Mouse (Mus musculus): ENCODE measurements around the gene Stk32c. TPM values are rescaled to one million over a fixed set of nuclear protein-coding genes. Genes with fewer than 3 reads are reported as not detected.

Stk32c gene
- polyA plus RNA-seq, 1 experiment from 2014 or later: 0.10 TPM

- Histone ChIP-seq H3K9me3 (no peaks in the 10 kb centered on the region), H3K9ac (no peak overlapping the region), H3K36me3 (no peaks in the 10 kb centered on the region), H3K27me3 (replicated peaks) (peaks cover 31% of the 10 kb centered on the region), H3K27ac (no peak overlapping the region), H3K4me2 (replicated peaks) (peak overlapping the region; percentile 100), H3K4me1 (replicated peaks) (peaks cover 14% of the 10 kb centered on the region), H3K4me3 (replicated peaks) (peak overlapping the region; percentile 71)
- 39% methylated on average over 7 of the region's 7 CpGs for WGBS
- no peak for ATAC-seq
Measured at GRCm38 (mm10) chr7:139187277-139187676, 25.8 kb downstream of the Stk32c start.

- Histone ChIP-seq H3K27ac (no peak overlapping the region), H3K4me1 (replicated peaks) (peaks cover 14% of the 10 kb centered on the region), H3K27me3 (replicated peaks) (peaks cover 31% of the 10 kb centered on the region), H3K9me3 (no peaks in the 10 kb centered on the region), H3K36me3 (no peaks in the 10 kb centered on the region), H3K4me3 (replicated peaks) (no peak overlapping the region), H3K9ac (no peak overlapping the region), H3K4me2 (replicated peaks) (no peak overlapping the region)
- WGBS: 71% methylated on average over 8 of the region's 8 CpGs
- no peak for ATAC-seq
Measured at GRCm38 (mm10) chr7:139186436-139186835, 26.7 kb downstream of the Stk32c start.

GRCm38 (mm10) chr7:139185971-139186370, 27.1 kb downstream of the Stk32c start:
- ATAC-seq: no peak
- Histone ChIP-seq H3K4me3 (replicated peaks) (no peak overlapping the region), H3K27ac (no peak overlapping the region), H3K9ac (no peak overlapping the region), H3K27me3 (replicated peaks) (peaks cover 31% of the 10 kb centered on the region), H3K4me1 (replicated peaks) (peaks cover 14% of the 10 kb centered on the region), H3K9me3 (no peaks in the 10 kb centered on the region), H3K4me2 (replicated peaks) (no peak overlapping the region), H3K36me3 (no peaks in the 10 kb centered on the region)
- 51% methylated on average over 5 of the region's 5 CpGs for WGBS

- no peak overlapping the region for H3K9ac ChIP-seq
Measured at GRCm38 (mm10) chr7:139184846-139185245, 28.3 kb downstream of the Stk32c start.

GRCm38 (mm10) chr7:139184396-139184795, 28.7 kb downstream of the Stk32c start:
- no peaks in the 10 kb centered on the region for H3K9me3 ChIP-seq
- H3K27ac ChIP-seq: no peak overlapping the region
- H3K4me1 ChIP-seq (replicated peaks): peaks cover 14% of the 10 kb centered on the region
- H3K4me2 ChIP-seq (replicated peaks): no peak overlapping the region
- ATAC-seq: no peak
- no peak overlapping the region for H3K4me3 ChIP-seq (replicated peaks)
- no peak overlapping the region for H3K9ac ChIP-seq
- peaks cover 31% of the 10 kb centered on the region for H3K27me3 ChIP-seq (replicated peaks)
- H3K36me3 ChIP-seq: no peaks in the 10 kb centered on the region
- WGBS: 72% methylated on average over 4 of the region's 4 CpGs

More at GRCm38 (mm10) chr7:139184846-139185245, 28.3 kb downstream of the Stk32c start:
- H3K4me3 ChIP-seq (replicated peaks): no peak overlapping the region
- peaks cover 31% of the 10 kb centered on the region for H3K27me3 ChIP-seq (replicated peaks)
- WGBS: 74% methylated on average over 7 of the region's 7 CpGs
- no peak overlapping the region for H3K4me2 ChIP-seq (replicated peaks)
- no peaks in the 10 kb centered on the region for H3K9me3 ChIP-seq
- peaks cover 14% of the 10 kb centered on the region for H3K4me1 ChIP-seq (replicated peaks)
- ATAC-seq: no peak
- no peaks in the 10 kb centered on the region for H3K36me3 ChIP-seq
- no peak overlapping the region for H3K27ac ChIP-seq

- no peak overlapping the region for H3K4me3 ChIP-seq (replicated peaks)
- no peak for ATAC-seq
- no peaks in the 10 kb centered on the region for H3K27me3 ChIP-seq (replicated peaks)
- H3K4me1 ChIP-seq (replicated peaks): no peaks in the 10 kb centered on the region
- H3K36me3 ChIP-seq: no peaks in the 10 kb centered on the region
- no peak overlapping the region for H3K4me2 ChIP-seq (replicated peaks)
- H3K27ac ChIP-seq: no peak overlapping the region
- H3K9me3 ChIP-seq: no peaks in the 10 kb centered on the region
- 88% methylated on average over 3 of the region's 3 CpGs for WGBS
- no peak overlapping the region for H3K9ac ChIP-seq
Measured at GRCm38 (mm10) chr7:139180058-139180457, 33.0 kb downstream of the Stk32c start.

- Histone ChIP-seq H3K27me3 (replicated peaks) (no peaks in the 10 kb centered on the region), H3K4me1 (replicated peaks) (no peaks in the 10 kb centered on the region), H3K27ac (no peak overlapping the region), H3K9me3 (no peaks in the 10 kb centered on the region), H3K4me3 (replicated peaks) (no peak overlapping the region), H3K9ac (no peak overlapping the region), H3K36me3 (no peaks in the 10 kb centered on the region), H3K4me2 (replicated peaks) (no peak overlapping the region)
- 75% methylated on average over 5 of the region's 5 CpGs for WGBS
- ATAC-seq: no peak
Measured at GRCm38 (mm10) chr7:139179299-139179698, 33.8 kb downstream of the Stk32c start.

- no peaks in the 10 kb centered on the region for H3K36me3 ChIP-seq
- WGBS: 50% methylated on average over 4 of the region's 4 CpGs
- no peaks in the 10 kb centered on the region for H3K27me3 ChIP-seq (replicated peaks)
- ATAC-seq: no peak
- H3K4me2 ChIP-seq (replicated peaks): no peak overlapping the region
- no peak overlapping the region for H3K4me3 ChIP-seq (replicated peaks)
- H3K9me3 ChIP-seq: no peaks in the 10 kb centered on the region
- no peak overlapping the region for H3K27ac ChIP-seq
- H3K9ac ChIP-seq: no peak overlapping the region
- no peaks in the 10 kb centered on the region for H3K4me1 ChIP-seq (replicated peaks)
Measured at GRCm38 (mm10) chr7:139169143-139169542, 44.0 kb downstream of the Stk32c start.

GRCm38 (mm10) chr7:139164410-139164809, 48.7 kb downstream of the Stk32c start:
- no peak overlapping the region for H3K4me3 ChIP-seq (replicated peaks)
- no peaks in the 10 kb centered on the region for H3K4me1 ChIP-seq (replicated peaks)
- ATAC-seq: no peak
- H3K4me2 ChIP-seq (replicated peaks): no peak overlapping the region
- no peaks in the 10 kb centered on the region for H3K36me3 ChIP-seq
- H3K9ac ChIP-seq: no peak overlapping the region
- H3K9me3 ChIP-seq: no peaks in the 10 kb centered on the region
- 0 out of 2 replicates have a peak, but pooled peaks cover 2% of the 10 kb centered on the region for H3K27me3 ChIP-seq (replicated peaks)
- no peak overlapping the region for H3K27ac ChIP-seq
- 69% methylated on average over 5 of the region's 5 CpGs for WGBS

GRCm38 (mm10) chr7:139158956-139159355, 54.2 kb downstream of the Stk32c start:
- Histone ChIP-seq H3K4me1 (replicated peaks) (no peaks in the 10 kb centered on the region), H3K9ac (no peak overlapping the region), H3K4me3 (replicated peaks) (no peak overlapping the region), H3K27me3 (replicated peaks) (0 out of 2 replicates have a peak, but pooled peaks cover 2% of the 10 kb centered on the region), H3K36me3 (no peaks in the 10 kb centered on the region), H3K4me2 (replicated peaks) (no peak overlapping the region), H3K9me3 (no peaks in the 10 kb centered on the region), H3K27ac (no peak overlapping the region)
- no peak for ATAC-seq
- WGBS: 74% methylated on average over 5 of the region's 5 CpGs

GRCm38 (mm10) chr7:139158549-139158948, 54.6 kb downstream of the Stk32c start:
- Histone ChIP-seq H3K9ac (no peak overlapping the region), H3K27ac (no peak overlapping the region), H3K4me3 (replicated peaks) (no peak overlapping the region), H3K4me2 (replicated peaks) (no peak overlapping the region), H3K4me1 (replicated peaks) (no peaks in the 10 kb centered on the region), H3K9me3 (no peaks in the 10 kb centered on the region), H3K36me3 (no peaks in the 10 kb centered on the region), H3K27me3 (replicated peaks) (0 out of 2 replicates have a peak, but pooled peaks cover 2% of the 10 kb centered on the region)
- WGBS: 73% methylated on average over 7 of the region's 7 CpGs
- no peak for ATAC-seq

- Histone ChIP-seq H3K27me3 (replicated peaks) (0 out of 2 replicates have a peak, but pooled peaks cover 2% of the 10 kb centered on the region), H3K9ac (no peak overlapping the region), H3K4me1 (replicated peaks) (0 out of 2 replicates have a peak, but pooled peaks cover 2% of the 10 kb centered on the region), H3K4me3 (replicated peaks) (no peak overlapping the region), H3K4me2 (replicated peaks) (no peak overlapping the region), H3K27ac (no peak overlapping the region), H3K36me3 (no peaks in the 10 kb centered on the region), H3K9me3 (no peaks in the 10 kb centered on the region)
- ATAC-seq: no peak
- 43% methylated on average over 2 of the region's 2 CpGs for WGBS
Measured at GRCm38 (mm10) chr7:139157541-139157940, 55.6 kb downstream of the Stk32c start.

- no peaks in the 10 kb centered on the region for H3K27me3 ChIP-seq (replicated peaks)
- H3K9me3 ChIP-seq: no peaks in the 10 kb centered on the region
- 71% methylated on average over 10 of the region's 10 CpGs for WGBS
- 0 out of 2 replicates have a peak, but pooled peaks cover 3% of the 10 kb centered on the region for H3K4me1 ChIP-seq (replicated peaks)
- H3K4me3 ChIP-seq (replicated peaks): no peak overlapping the region
- H3K27ac ChIP-seq: no peak overlapping the region
- H3K36me3 ChIP-seq: no peaks in the 10 kb centered on the region
- no peak overlapping the region for H3K9ac ChIP-seq
- ATAC-seq: no peak
- no peak overlapping the region for H3K4me2 ChIP-seq (replicated peaks)
Measured at GRCm38 (mm10) chr7:139156341-139157058, 56.6 kb downstream of the Stk32c start.
